In the genomic region with DNA sequence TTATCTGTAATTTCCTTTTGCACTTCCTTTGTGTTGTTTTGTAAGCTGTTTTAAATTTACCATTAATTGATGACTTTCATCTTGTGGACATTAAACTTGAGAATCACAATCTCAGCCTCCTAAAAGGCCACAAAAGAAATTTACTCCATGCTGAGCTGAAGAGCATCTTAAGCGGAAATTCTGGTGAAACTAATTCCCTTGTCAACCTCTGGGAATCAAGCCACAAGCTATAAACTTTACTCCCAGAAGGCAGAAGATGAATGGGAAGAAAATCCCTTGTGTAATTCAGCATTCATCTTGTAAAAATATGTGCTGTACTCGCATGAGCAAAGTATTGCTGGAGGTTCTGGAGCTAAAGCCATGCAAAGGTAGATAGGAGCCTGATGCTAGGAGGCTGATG, we compare ENCODE assay signal across 16 mouse cellular contexts.
"Had no signal": no experiment of that assay in that cellular context is flagged by ENCODE, and none has a peak within 500 bp of the region (broad histone marks: within the 10 kb centered on the region; RNA-seq: fewer than 3 reads in every experiment).

No protein-coding gene starts in this region.

- H3K27ac ChIP-seq: layer of hippocampus, adult 2 months; limb, embryonic 13.5 days; liver, embryonic 15.5 days; macrophage; midbrain, embryonic 12.5 days had no signal

- H3K4me1 ChIP-seq: liver, embryonic 15.5 days; megakaryocyte, embryonic 14.5 days; midbrain, embryonic 12.5 days had no signal

- H3K4me2 ChIP-seq: limb, embryonic 13.5 days; liver, embryonic 11.5 days; liver, embryonic 15.5 days; midbrain, embryonic 12.5 days had no signal

- H3K9ac ChIP-seq: limb, embryonic 13.5 days; liver, embryonic 15.5 days; midbrain, embryonic 12.5 days had no signal

- H3K9me3 ChIP-seq: limb, embryonic 13.5 days; liver, embryonic 15.5 days; megakaryocyte, embryonic 14.5 days; midbrain, embryonic 12.5 days had no signal

- H3K4me3 ChIP-seq: layer of hippocampus, adult 2 months; limb, embryonic 13.5 days; liver, embryonic 15.5 days; megakaryocyte, embryonic 14.5 days; midbrain, embryonic 12.5 days had no signal

- DNase-seq: kidney, postnatal 4 days; lung, adult 2 months; lung, postnatal 10 days; right cerebral cortex, adult 18-20 months; right cerebral cortex, postnatal 25 days; thymus, postnatal 36 days had no signal

- ATAC-seq: inflammation-experienced regulatory T-cells, adult 6 months; intestine, postnatal 0 days; midbrain, embryonic 16.5 days had no signal

- H3K36me3 ChIP-seq: limb, embryonic 13.5 days; liver, embryonic 15.5 days; midbrain, embryonic 12.5 days had no signal

- H3K27me3 ChIP-seq: limb, embryonic 13.5 days; liver, embryonic 15.5 days; megakaryocyte, embryonic 14.5 days; midbrain, embryonic 12.5 days had no signal
